Mouse (Mus musculus): Measurements from ENCODE around the gene Klhl33. TPM values are rescaled to one million over a fixed set of nuclear protein-coding genes. Genes with fewer than 3 reads are reported as not detected.

Klhl33 gene
- polyA plus RNA-seq, 1 experiment from 2014 or later = 0.30 TPM

DNA sequence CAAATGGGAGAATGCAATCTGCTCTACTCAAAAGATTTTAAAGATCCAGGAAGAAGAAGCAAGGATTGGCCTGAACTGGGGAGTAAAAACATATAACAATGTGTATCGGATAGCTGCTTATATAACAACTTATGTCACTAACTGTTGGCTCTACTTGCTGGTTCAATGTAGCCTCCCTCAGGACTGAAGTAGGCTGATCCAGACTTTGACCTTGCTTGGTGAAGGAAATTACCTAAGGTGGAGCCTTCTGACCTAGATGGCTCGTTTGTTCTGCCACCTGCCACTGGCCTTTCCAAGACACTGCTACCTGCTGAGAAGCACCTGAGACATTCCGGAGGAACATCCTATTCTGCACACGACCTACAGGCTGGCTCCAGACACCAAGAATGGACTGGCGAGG, 41.5 kb downstream of the Klhl33 start:
- DNase-seq (ENCODE audit: low spot score) = no peak

Other genes with a start within 250 kb of the Klhl33 start
- gene Olfr747, start 204.3 kb downstream of the Klhl33 start, polyA plus RNA-seq (2015; fragmentation: Nextera tagmentation; extraction: Ambion mirVana) = not detected in 2 replicates
- not detected in 2 replicates for gene Olfr748, start 190.1 kb downstream of the Klhl33 start, polyA plus RNA-seq (2015; fragmentation: Nextera tagmentation; extraction: Ambion mirVana)
- not detected in 2 replicates for gene Olfr749, start 152.4 kb downstream of the Klhl33 start, polyA plus RNA-seq (2015; fragmentation: Nextera tagmentation; extraction: Ambion mirVana)
- gene Ttc5, start 112.0 kb downstream of the Klhl33 start, polyA plus RNA-seq (2015; fragmentation: Nextera tagmentation; extraction: Ambion mirVana) = 72.4 and 80.8 TPM in 2 replicates
- gene Ccnb1ip1, start 89.8 kb downstream of the Klhl33 start, polyA plus RNA-seq (2015; fragmentation: Nextera tagmentation; extraction: Ambion mirVana) = not detected in 2 replicates
- 54.8 and 58.9 TPM in 2 replicates for gene Parp2, start 89.7 kb downstream of the Klhl33 start, polyA plus RNA-seq (2015; fragmentation: Nextera tagmentation; extraction: Ambion mirVana)
- gene Tep1, start 26.9 kb downstream of the Klhl33 start, polyA plus RNA-seq (2015; fragmentation: Nextera tagmentation; extraction: Ambion mirVana) = 10.7 and 11.2 TPM in 2 replicates
- 111 and 123 TPM in 2 replicates for gene Osgep, start 27.4 kb upstream of the Klhl33 start, polyA plus RNA-seq (2015; fragmentation: Nextera tagmentation; extraction: Ambion mirVana)
- gene Apex1, start 27.5 kb upstream of the Klhl33 start, polyA plus RNA-seq (2015; fragmentation: Nextera tagmentation; extraction: Ambion mirVana) = 165 and 184 TPM in 2 replicates
- 42.3 and 45.5 TPM in 2 replicates for gene Pip4p1, start 33.3 kb upstream of the Klhl33 start, polyA plus RNA-seq (2015; fragmentation: Nextera tagmentation; extraction: Ambion mirVana)
- 54.2 and 60.6 TPM in 2 replicates for gene Pnp, start 33.6 kb upstream of the Klhl33 start, polyA plus RNA-seq (2015; fragmentation: Nextera tagmentation; extraction: Ambion mirVana)
- not detected in 2 replicates for gene Gm49342, start 47.0 kb upstream of the Klhl33 start, polyA plus RNA-seq (2015; fragmentation: Nextera tagmentation; extraction: Ambion mirVana)
- 0.69 and 1.1 TPM in 2 replicates for gene Pnp2, start 58.5 kb upstream of the Klhl33 start, polyA plus RNA-seq (2015; fragmentation: Nextera tagmentation; extraction: Ambion mirVana)
- 0.22 TPM in 1 of 2 replicates, not detected in the other for gene Rnase10, start 110.2 kb upstream of the Klhl33 start, polyA plus RNA-seq (2015; fragmentation: Nextera tagmentation; extraction: Ambion mirVana)
- not detected in 2 replicates for gene Rnase9, start 144.4 kb upstream of the Klhl33 start, polyA plus RNA-seq (2015; fragmentation: Nextera tagmentation; extraction: Ambion mirVana)
- gene Rnase11, start 152.7 kb upstream of the Klhl33 start, polyA plus RNA-seq (2015; fragmentation: Nextera tagmentation; extraction: Ambion mirVana) = not detected in 2 replicates
- gene Rnase12, start 160.2 kb upstream of the Klhl33 start, polyA plus RNA-seq (2015; fragmentation: Nextera tagmentation; extraction: Ambion mirVana) = 0.33 and 0.36 TPM in 2 replicates
- gene Olfr750, start 176.9 kb upstream of the Klhl33 start, polyA plus RNA-seq (2015; fragmentation: Nextera tagmentation; extraction: Ambion mirVana) = not detected in 2 replicates
- 29.9 and 32.1 TPM in 2 replicates for gene Rnase4, start 193.6 kb upstream of the Klhl33 start, polyA plus RNA-seq (2015; fragmentation: Nextera tagmentation; extraction: Ambion mirVana)
- 5.0 and 6.0 TPM in 2 replicates for gene Ang, start 193.6 kb upstream of the Klhl33 start, polyA plus RNA-seq (2015; fragmentation: Nextera tagmentation; extraction: Ambion mirVana)
- not detected in 2 replicates for gene Eddm3b, start 216.9 kb upstream of the Klhl33 start, polyA plus RNA-seq (2015; fragmentation: Nextera tagmentation; extraction: Ambion mirVana)
- gene Rnase6, start 226.4 kb upstream of the Klhl33 start, polyA plus RNA-seq (2015; fragmentation: Nextera tagmentation; extraction: Ambion mirVana) = 3.1 and 4.6 TPM in 2 replicates
- 1.2 and 1.4 TPM in 2 replicates for gene Rnase1, start 249.3 kb upstream of the Klhl33 start, polyA plus RNA-seq (2015; fragmentation: Nextera tagmentation; extraction: Ambion mirVana)

All from thymus, postnatal 0 days (tissue).